Mouse (Mus musculus): Measurements from ENCODE around the gene Calml4.

DNA sequence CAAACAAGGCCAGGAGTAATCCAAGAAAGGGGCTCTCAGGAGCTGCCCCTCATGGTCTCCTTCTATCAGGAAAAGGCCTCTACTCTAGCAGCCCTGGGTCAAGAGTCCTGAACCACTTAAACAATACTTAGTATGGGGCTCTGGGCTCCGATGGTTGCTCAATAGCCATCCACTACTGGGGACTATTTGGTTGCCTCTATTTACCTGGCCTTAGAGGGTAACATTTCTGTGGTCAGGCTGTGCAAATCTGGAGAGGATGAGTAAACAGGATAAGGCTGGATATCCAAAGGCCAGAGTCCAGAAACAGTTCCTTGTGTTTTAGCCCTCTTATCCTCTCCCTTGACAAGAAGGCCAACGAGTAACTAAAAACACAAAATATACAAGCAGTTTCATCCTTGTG lies 43.1 kb upstream of the Calml4 start:
- TF ChIP-seq CTCF (IDR thresholded peaks at IDR 0.05; ENCODE audit: control insufficient read depth, insufficient read depth, insufficient read length), result no peak
- TF ChIP-seq USF1 (IDR thresholded peaks at IDR 0.05; ENCODE audit: low read depth), result no peak
- TF ChIP-seq CEBPB (IDR thresholded peaks at IDR 0.05; ENCODE audit: low read depth), result no peak
- no peak for TF ChIP-seq MAX (IDR thresholded peaks at IDR 0.05)
